In genomic region chr19:40637601-40638000, GRCm38 (mm10) we compare ENCODE assay signal across 12 mouse cellular contexts. TPM values are rescaled to one million over a fixed set of nuclear protein-coding genes. Genes with fewer than 3 reads are reported as not detected.
DNase-seq lines count a peak whose midpoint lies in the region; ATAC-seq and TF ChIP-seq lines count a peak whose summit lies in the region.
"Had no signal": no experiment of that assay in that cellular context is flagged by ENCODE, and none has a peak within 500 bp of the region (broad histone marks: within the 10 kb centered on the region; RNA-seq: fewer than 3 reads in every experiment).

No protein-coding gene starts in this region.

- 0 out of 2 replicates have a peak, but pooled peaks cover 2% of the 10 kb centered on the region for H3K4me1 ChIP-seq in heart, embryonic 10.5 days
- H3K4me1 ChIP-seq in midbrain, embryonic 15.5 days, result no peaks in the 10 kb centered on the region
- H3K4me1 ChIP-seq in midbrain, embryonic 10.5 days, result no peaks in the 10 kb centered on the region
- no peaks in the 10 kb centered on the region for H3K4me1 ChIP-seq in stomach, postnatal 0 days (replicated peaks; ENCODE audit: control insufficient read depth, insufficient read depth)
- H3K4me1 ChIP-seq: hindbrain, embryonic 10.5 days; limb, embryonic 15.5 days had no signal

- TF ChIP-seq CTCF in stomach, postnatal 0 days (IDR thresholded peaks at IDR 0.05; ENCODE audit: low read depth), result no peak

- H3K4me3 ChIP-seq in heart, embryonic 10.5 days, result no peak overlapping the region
- no peak overlapping the region for H3K4me3 ChIP-seq in midbrain, embryonic 15.5 days
- no peak overlapping the region for H3K4me3 ChIP-seq in midbrain, embryonic 10.5 days
- H3K4me3 ChIP-seq in stomach, postnatal 0 days (ENCODE audit: low read depth, low read length), result no peak overlapping the region
- H3K4me3 ChIP-seq: hindbrain, embryonic 10.5 days; limb, embryonic 15.5 days had no signal

- 79% methylated on average over 7 of the region's 7 CpGs for WGBS in heart, embryonic 10.5 days
- 85% methylated on average over 7 of the region's 7 CpGs for WGBS in midbrain, embryonic 15.5 days
- 87% methylated on average over 7 of the region's 7 CpGs for WGBS in midbrain, embryonic 10.5 days
- WGBS in stomach, postnatal 0 days, result 80% methylated on average over 7 of the region's 7 CpGs

- no peak for DNase-seq in heart, embryonic 10.5 days (ENCODE audit: low spot score)
- no peak for DNase-seq in heart, adult 8-10 months (ENCODE audit: low spot score)
- DNase-seq in midbrain, embryonic 10.5 days (ENCODE audit: low spot score), result no peak
- DNase-seq in lung, postnatal 25 days (ENCODE audit: low spot score), result peak; percentile 53
- no peak for DNase-seq in stomach, postnatal 0 days (ENCODE audit: low spot score)
- no peak for DNase-seq in retina, postnatal 1 day
- DNase-seq in layer of hippocampus, postnatal 14 days (ENCODE audit: low spot score in 2 of 2), result no peak
- DNase-seq: right cerebral cortex, postnatal 4 days had no signal

- H3K36me3 ChIP-seq in heart, embryonic 10.5 days, result no peaks in the 10 kb centered on the region
- H3K36me3 ChIP-seq in midbrain, embryonic 15.5 days (replicated peaks), result no peaks in the 10 kb centered on the region
- H3K36me3 ChIP-seq in midbrain, embryonic 10.5 days, result no peaks in the 10 kb centered on the region
- no peaks in the 10 kb centered on the region for H3K36me3 ChIP-seq in stomach, postnatal 0 days (ENCODE audit: control insufficient read depth, insufficient read depth, low read length)
- H3K36me3 ChIP-seq: hindbrain, embryonic 10.5 days; limb, embryonic 15.5 days had no signal

- no peak overlapping the region for H3K4me2 ChIP-seq in midbrain, embryonic 15.5 days
- H3K4me2 ChIP-seq in stomach, postnatal 0 days (replicated peaks; ENCODE audit: low read depth), result no peak overlapping the region
- H3K4me2 ChIP-seq: limb, embryonic 15.5 days had no signal

- no peaks in the 10 kb centered on the region for H3K27me3 ChIP-seq in heart, embryonic 10.5 days (ENCODE audit: insufficient read depth, poor library complexity, severe bottlenecking)
- no peaks in the 10 kb centered on the region for H3K27me3 ChIP-seq in midbrain, embryonic 15.5 days (replicated peaks)
- H3K27me3 ChIP-seq in midbrain, embryonic 10.5 days (ENCODE audit: low read depth, poor library complexity, severe bottlenecking), result no peaks in the 10 kb centered on the region
- no peaks in the 10 kb centered on the region for H3K27me3 ChIP-seq in stomach, postnatal 0 days (ENCODE audit: control insufficient read depth, insufficient read depth, low read length)
- H3K27me3 ChIP-seq: limb, embryonic 15.5 days had no signal

- no peak for ATAC-seq in midbrain, embryonic 15.5 days (replicated peaks)
- ATAC-seq in stomach, postnatal 0 days (ENCODE audit: low FRiP score, low TSS enrichment), result no peak
- ATAC-seq: forebrain, embryonic 14.5 days had no signal

- no peak overlapping the region for H3K9ac ChIP-seq in midbrain, embryonic 15.5 days
- H3K9ac ChIP-seq in stomach, postnatal 0 days (ENCODE audit: low read length), result no peak overlapping the region
- H3K9ac ChIP-seq: limb, embryonic 15.5 days had no signal

- H3K27ac ChIP-seq in heart, embryonic 10.5 days, result peak overlapping the region; percentile 2; the same call in 1 of the 2 replicates
- H3K27ac ChIP-seq in midbrain, embryonic 15.5 days, result 0 out of 2 replicates have a peak overlapping the region, but pooled peaks have one; percentile 15
- H3K27ac ChIP-seq in midbrain, embryonic 10.5 days (replicated peaks), result no peak overlapping the region
- peak overlapping the region; percentile 40; the same call in 1 of the 2 replicates for H3K27ac ChIP-seq in stomach, postnatal 0 days (replicated peaks)
- H3K27ac ChIP-seq: hindbrain, embryonic 10.5 days; limb, embryonic 15.5 days had no signal

- H3K9me3 ChIP-seq in heart, embryonic 10.5 days, result no peaks in the 10 kb centered on the region
- H3K9me3 ChIP-seq in midbrain, embryonic 15.5 days, result no peaks in the 10 kb centered on the region
- no peaks in the 10 kb centered on the region for H3K9me3 ChIP-seq in midbrain, embryonic 10.5 days (replicated peaks)
- no peaks in the 10 kb centered on the region for H3K9me3 ChIP-seq in stomach, postnatal 0 days (ENCODE audit: control insufficient read depth, low read length)
- H3K9me3 ChIP-seq: limb, embryonic 15.5 days had no signal

- TF ChIP-seq EP300 in stomach, postnatal 0 days (optimal IDR thresholded peaks at IDR 0.05), result no peak

RNA-seq across cellular contexts. Expression of gene Entpd1, which starts 25.4 kb away (rescaled TPM):
- polyA plus RNA-seq in heart, embryonic 10.5 days (2016; fragmentation: Nextera tagmentation; extraction: Ambion mirVana), result 6.3 and 10.3 TPM in 2 replicates
- total RNA-seq in heart, adult 8-10 months (2022), result 10 to 100 TPM; 17.5 to 21.0 (median 19.8) TPM
- 8.8 and 9.5 TPM in 2 replicates for polyA plus RNA-seq in midbrain, embryonic 15.5 days (2015; fragmentation: Nextera tagmentation; extraction: Ambion mirVana)
- polyA plus RNA-seq in midbrain, embryonic 10.5 days (2016; fragmentation: Nextera tagmentation; extraction: Ambion mirVana), result 4.0 and 6.2 TPM in 2 replicates
- polyA plus RNA-seq in stomach, postnatal 0 days (2015; fragmentation: Nextera tagmentation; extraction: Ambion mirVana), result 10.0 and 10.8 TPM in 2 replicates
- 10 to 100 TPM; 18.7 to 19.9 TPM for total RNA-seq in layer of hippocampus, postnatal 14 days (2021)

RNA-seq across cellular contexts. Expression of gene Tctn3, which starts 25.6 kb away (rescaled TPM):
- polyA plus RNA-seq in heart, embryonic 10.5 days (2016; fragmentation: Nextera tagmentation; extraction: Ambion mirVana), result 9.0 and 11.0 TPM in 2 replicates
- 1 to 10 TPM; 4.6 to 7.9 (median 6.8) TPM for total RNA-seq in heart, adult 8-10 months (2022)
- 15.5 and 15.6 TPM in 2 replicates for polyA plus RNA-seq in midbrain, embryonic 15.5 days (2015; fragmentation: Nextera tagmentation; extraction: Ambion mirVana)
- 11.9 and 12.4 TPM in 2 replicates for polyA plus RNA-seq in midbrain, embryonic 10.5 days (2016; fragmentation: Nextera tagmentation; extraction: Ambion mirVana)
- polyA plus RNA-seq in stomach, postnatal 0 days (2015; fragmentation: Nextera tagmentation; extraction: Ambion mirVana), result 4.1 and 4.5 TPM in 2 replicates
- total RNA-seq in layer of hippocampus, postnatal 14 days (2021), result 10 to 100 TPM; 18.4 to 21.9 TPM

RNA-seq across cellular contexts. Expression of gene Aldh18a1, which starts 49.3 kb away (rescaled TPM):
- polyA plus RNA-seq in heart, embryonic 10.5 days (2016; fragmentation: Nextera tagmentation; extraction: Ambion mirVana), result 63.9 and 66.2 TPM in 2 replicates
- total RNA-seq in heart, adult 8-10 months (2022), result 1 to 10 TPM; 4.5 to 7.5 (median 5.8) TPM
- polyA plus RNA-seq in midbrain, embryonic 15.5 days (2015; fragmentation: Nextera tagmentation; extraction: Ambion mirVana), result 60.5 and 63.8 TPM in 2 replicates
- 98.0 and 105 TPM in 2 replicates for polyA plus RNA-seq in midbrain, embryonic 10.5 days (2016; fragmentation: Nextera tagmentation; extraction: Ambion mirVana)
- polyA plus RNA-seq in stomach, postnatal 0 days (2015; fragmentation: Nextera tagmentation; extraction: Ambion mirVana), result 39.1 and 43.0 TPM in 2 replicates
- total RNA-seq in layer of hippocampus, postnatal 14 days (2021), result 10 to 100 TPM; 22.6 to 29.3 TPM
